Mouse (Mus musculus) embryonic fibroblast, embryonic 13.5 days (primary cell): ENCODE data around the gene Ipo13.

Experiments
- CTCF ChIP-seq: IDR thresholded peaks from 2 replicates; pipeline ENCODE4 v1.5.1; 2011; ENCODE audit warnings: mild to moderate bottlenecking, control low read depth, low read length, moderate library complexity, borderline replicate concordance; ENCODE audit not compliant: insufficient read depth
- POLR2A ChIP-seq: IDR thresholded peaks from 2 replicates; pipeline ENCODE4 v1.6.1; 2011; ENCODE audit warnings: low read depth, mild to moderate bottlenecking, control low read depth, low read length, moderate library complexity

GRCm38 (mm10) chr4:117860570-117860969, 54.2 kb downstream of the Ipo13 start:
- TF ChIP-seq CTCF (no peak), POLR2A (no peak)
